Mouse (Mus musculus): ENCODE data around the gene Actr3b. TPM values are rescaled to one million over a fixed set of nuclear protein-coding genes. Genes with fewer than 3 reads are reported as not detected.
"Not testable (repeated sequence)": the region's sequence is repeated elsewhere in the genome, so short reads cannot be mapped to it uniquely, and the experiment has no call there.

The Actr3b gene
- polyA plus RNA-seq, 1 experiment from 2014 or later, result 7.6 TPM

DNA sequence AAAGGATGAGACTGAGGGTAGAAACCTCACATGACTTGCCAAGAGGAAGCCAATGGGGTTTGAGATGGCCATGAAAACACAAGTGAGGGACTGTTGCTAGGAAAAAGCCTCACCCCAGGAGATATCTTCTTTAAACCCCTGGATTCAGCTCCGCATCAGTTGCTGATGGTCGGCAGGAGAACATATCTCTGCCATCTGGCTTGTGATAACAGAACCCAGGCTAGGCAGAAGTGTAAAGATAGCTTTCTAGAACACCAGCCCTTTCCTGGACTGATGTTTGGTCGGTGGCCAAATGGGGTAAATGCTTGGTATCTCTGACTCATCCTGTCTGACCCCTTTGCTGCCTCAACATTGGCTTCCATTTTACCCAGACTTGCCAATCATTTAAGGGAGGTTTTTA, 106.4 kb downstream of the Actr3b start:
- H3K9me3 ChIP-seq (ENCODE audit: control insufficient read depth, low read length), result no peaks in the 10 kb centered on the region
- H3K36me3 ChIP-seq (ENCODE audit: control insufficient read depth, insufficient read depth, low read length), result no peaks in the 10 kb centered on the region
- no peak overlapping the region for H3K9ac ChIP-seq (ENCODE audit: low read depth, low read length)
- DNase-seq (ENCODE audit: low spot score), result no peak
- H3K27ac ChIP-seq (replicated peaks; ENCODE audit: low read depth, low read length), result no peak overlapping the region
- 87% methylated on average over 3 of the region's 3 CpGs for WGBS
- no peaks in the 10 kb centered on the region for H3K27me3 ChIP-seq (replicated peaks; ENCODE audit: control insufficient read depth, insufficient read depth, low read length)
- no peak for ATAC-seq (ENCODE audit: low read depth)
- no peak overlapping the region for H3K4me2 ChIP-seq (ENCODE audit: low read depth, low read length)
- H3K4me1 ChIP-seq (ENCODE audit: control insufficient read depth, insufficient read depth, low read length), result no peaks in the 10 kb centered on the region
- no peak overlapping the region for H3K4me3 ChIP-seq (ENCODE audit: low read depth, low read length)

DNA sequence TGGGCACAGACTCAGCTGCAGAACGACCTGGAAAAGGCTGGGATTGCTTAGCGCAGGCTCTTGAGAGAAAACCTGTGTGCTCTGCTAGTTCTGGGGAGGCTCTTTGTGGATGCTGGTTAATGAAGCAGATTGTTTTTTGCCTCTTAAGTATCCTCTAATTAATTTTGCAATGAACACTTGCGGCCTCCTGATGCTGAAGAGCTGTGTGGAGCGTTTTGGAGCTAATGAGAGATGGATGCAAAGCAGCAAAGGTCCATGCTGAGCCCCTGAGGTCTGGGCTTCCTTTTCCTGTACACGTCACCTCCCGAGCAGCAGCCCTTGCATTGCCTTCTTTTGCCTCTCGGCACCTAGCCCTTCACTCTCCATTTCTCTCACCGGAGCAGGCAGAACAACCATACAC, 110.1 kb downstream of the Actr3b start:
- Histone ChIP-seq H3K36me3 (ENCODE audit: control insufficient read depth, insufficient read depth, low read length) (no peaks in the 10 kb centered on the region), H3K4me3 (ENCODE audit: low read depth, low read length) (no peak overlapping the region), H3K4me1 (ENCODE audit: control insufficient read depth, insufficient read depth, low read length) (no peaks in the 10 kb centered on the region), H3K9me3 (ENCODE audit: control insufficient read depth, low read length) (no peaks in the 10 kb centered on the region), H3K9ac (ENCODE audit: low read depth, low read length) (no peak overlapping the region), H3K4me2 (ENCODE audit: low read depth, low read length) (no peak overlapping the region), H3K27ac (replicated peaks; ENCODE audit: low read depth, low read length) (no peak overlapping the region), H3K27me3 (replicated peaks; ENCODE audit: control insufficient read depth, insufficient read depth, low read length) (no peaks in the 10 kb centered on the region)
- DNase-seq (ENCODE audit: low spot score), result no peak
- ATAC-seq (ENCODE audit: low read depth), result no peak
- WGBS, result 76% methylated on average over 8 of the region's 8 CpGs

DNA sequence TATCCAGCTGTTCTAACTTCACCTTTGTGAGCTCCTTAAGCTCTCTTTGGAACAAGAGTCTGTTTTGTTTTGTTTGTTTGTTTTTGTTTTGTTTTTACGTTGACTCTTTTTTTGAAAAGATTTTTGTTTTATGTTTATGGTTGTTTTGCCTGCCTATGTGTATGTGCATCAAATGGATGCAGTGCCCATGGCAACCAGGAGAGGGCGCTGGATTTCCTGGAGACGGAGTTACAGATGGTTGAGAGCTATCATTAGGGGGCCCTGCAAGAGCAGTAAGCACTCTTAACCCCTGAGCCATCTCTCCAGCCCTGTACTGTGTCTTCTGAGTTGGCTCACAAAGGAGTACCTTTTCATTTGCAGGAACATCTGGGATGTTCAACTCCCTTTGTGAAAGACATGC, 110.8 kb downstream of the Actr3b start:
- H3K27me3 ChIP-seq (replicated peaks; ENCODE audit: control insufficient read depth, insufficient read depth, low read length), result no peaks in the 10 kb centered on the region
- WGBS, result 52% methylated on average over 3 of the region's 3 CpGs

DNA sequence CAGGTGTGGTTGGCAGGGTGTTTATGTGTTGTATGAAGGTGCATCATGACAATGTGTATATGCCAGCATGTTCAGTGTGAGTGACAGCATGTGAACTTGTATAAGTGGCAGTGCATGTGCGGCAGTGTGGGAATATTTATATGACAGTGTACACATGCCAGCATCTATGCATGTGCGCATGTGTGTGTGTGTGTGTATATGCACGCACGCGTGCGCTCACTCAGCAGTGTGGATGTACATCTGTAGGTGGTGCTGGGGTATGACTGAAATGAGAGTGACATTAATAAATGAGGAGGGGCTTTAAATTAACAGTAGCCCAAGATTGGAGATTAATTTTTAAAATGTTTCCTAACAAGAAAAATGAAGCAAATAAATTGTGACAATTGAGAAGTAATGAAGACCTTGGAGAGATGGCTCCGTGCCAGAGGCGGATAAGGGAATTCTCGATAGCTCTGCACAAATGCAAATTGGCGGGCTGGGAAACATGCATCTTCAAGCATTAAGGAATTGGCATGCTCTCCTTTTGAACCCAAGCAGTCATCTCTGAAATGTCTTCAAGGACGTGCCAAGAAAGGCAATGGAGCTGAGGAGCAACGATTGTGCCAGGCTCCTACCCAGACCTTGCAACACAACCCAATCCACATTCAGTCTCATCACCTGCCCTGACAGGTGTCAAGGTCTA, 111.7 kb downstream of the Actr3b start:
- H3K27me3 ChIP-seq (replicated peaks; ENCODE audit: control insufficient read depth, insufficient read depth, low read length), result no peaks in the 10 kb centered on the region
- 83% methylated on average over 12 of the region's 12 CpGs for WGBS
- no peak overlapping the region for H3K4me2 ChIP-seq (ENCODE audit: low read depth, low read length)
- H3K27ac ChIP-seq (replicated peaks; ENCODE audit: low read depth, low read length), result no peak overlapping the region
- H3K36me3 ChIP-seq (ENCODE audit: control insufficient read depth, insufficient read depth, low read length), result no peaks in the 10 kb centered on the region
- H3K9me3 ChIP-seq (ENCODE audit: control insufficient read depth, low read length), result no peaks in the 10 kb centered on the region
- no peaks in the 10 kb centered on the region for H3K4me1 ChIP-seq (ENCODE audit: control insufficient read depth, insufficient read depth, low read length)
- DNase-seq (ENCODE audit: low spot score) (peak; percentile 45), ATAC-seq (ENCODE audit: low read depth) (no peak)
- H3K9ac ChIP-seq (ENCODE audit: low read depth, low read length), result no peak overlapping the region
- no peak overlapping the region for H3K4me3 ChIP-seq (ENCODE audit: low read depth, low read length)

More for the DNA sequence above, 110.8 kb downstream of the Actr3b start:
- no peaks in the 10 kb centered on the region for H3K9me3 ChIP-seq (ENCODE audit: control insufficient read depth, low read length)
- H3K9ac ChIP-seq (ENCODE audit: low read depth, low read length), result no peak overlapping the region
- no peak overlapping the region for H3K27ac ChIP-seq (replicated peaks; ENCODE audit: low read depth, low read length)
- no peak for DNase-seq (ENCODE audit: low spot score)
- no peak overlapping the region for H3K4me3 ChIP-seq (ENCODE audit: low read depth, low read length)
- H3K36me3 ChIP-seq (ENCODE audit: control insufficient read depth, insufficient read depth, low read length), result no peaks in the 10 kb centered on the region
- no peaks in the 10 kb centered on the region for H3K4me1 ChIP-seq (ENCODE audit: control insufficient read depth, insufficient read depth, low read length)
- ATAC-seq (ENCODE audit: low read depth), result no peak
- H3K4me2 ChIP-seq (ENCODE audit: low read depth, low read length), result no peak overlapping the region

DNA sequence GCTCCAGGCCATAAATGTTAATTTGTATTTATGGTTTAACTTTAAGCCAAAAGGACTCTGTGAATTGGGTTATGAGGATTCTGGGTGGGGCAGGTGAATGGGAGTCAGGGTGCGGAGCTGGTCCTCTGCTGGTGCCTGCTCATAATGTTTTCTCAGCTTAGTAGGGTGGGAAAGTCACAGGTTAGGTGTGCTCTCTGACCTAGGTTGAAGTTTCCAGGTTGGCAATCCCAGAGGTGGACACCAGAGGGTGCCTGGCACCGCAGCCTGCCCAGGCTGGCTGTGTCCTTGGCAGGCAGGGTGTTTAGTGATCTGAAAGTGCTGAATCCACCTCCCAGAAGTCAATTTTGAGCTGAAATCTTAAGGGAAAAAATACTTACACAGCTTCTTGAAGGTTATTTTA, 113.2 kb downstream of the Actr3b start:
- Histone ChIP-seq H3K4me1 (ENCODE audit: control insufficient read depth, insufficient read depth, low read length) (no peaks in the 10 kb centered on the region), H3K27me3 (replicated peaks; ENCODE audit: control insufficient read depth, insufficient read depth, low read length) (no peaks in the 10 kb centered on the region), H3K27ac (replicated peaks; ENCODE audit: low read depth, low read length) (no peak overlapping the region), H3K9me3 (ENCODE audit: control insufficient read depth, low read length) (no peaks in the 10 kb centered on the region), H3K36me3 (ENCODE audit: control insufficient read depth, insufficient read depth, low read length) (no peaks in the 10 kb centered on the region), H3K4me3 (ENCODE audit: low read depth, low read length) (no peak overlapping the region), H3K9ac (ENCODE audit: low read depth, low read length) (no peak overlapping the region), H3K4me2 (ENCODE audit: low read depth, low read length) (no peak overlapping the region)
- DNase-seq (ENCODE audit: low spot score) (no peak), ATAC-seq (ENCODE audit: low read depth) (no peak)
- 78% methylated on average over 2 of the region's 2 CpGs for WGBS

DNA sequence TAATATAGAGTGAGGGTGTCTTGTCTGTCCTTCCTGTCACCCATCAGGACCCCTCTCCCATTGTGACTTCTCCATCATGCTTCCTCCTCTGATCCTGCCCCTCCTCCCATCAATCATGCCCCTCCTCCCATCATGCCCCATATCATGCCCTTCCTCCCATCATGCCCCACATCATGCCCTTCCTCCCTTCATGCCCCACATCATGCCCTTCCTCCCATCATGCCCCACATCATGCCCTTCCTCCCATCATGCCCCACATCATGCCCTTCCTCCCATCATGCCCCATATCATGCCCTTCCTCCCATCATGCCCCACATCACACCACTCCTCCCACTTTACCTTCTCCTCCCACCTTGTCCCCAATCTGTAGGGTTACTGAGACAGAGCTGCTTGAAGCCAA, 116.1 kb downstream of the Actr3b start:
- H3K9me3 ChIP-seq (ENCODE audit: control insufficient read depth, low read length); ATAC-seq (ENCODE audit: low read depth); H3K4me2 ChIP-seq (ENCODE audit: low read depth, low read length); H3K27me3 ChIP-seq (replicated peaks; ENCODE audit: control insufficient read depth, insufficient read depth, low read length); H3K9ac ChIP-seq (ENCODE audit: low read depth, low read length); H3K36me3 ChIP-seq (ENCODE audit: control insufficient read depth, insufficient read depth, low read length); H3K4me1 ChIP-seq (ENCODE audit: control insufficient read depth, insufficient read depth, low read length); H3K27ac ChIP-seq (replicated peaks; ENCODE audit: low read depth, low read length); H3K4me3 ChIP-seq (ENCODE audit: low read depth, low read length); DNase-seq (ENCODE audit: low spot score): not testable (repeated sequence)

DNA sequence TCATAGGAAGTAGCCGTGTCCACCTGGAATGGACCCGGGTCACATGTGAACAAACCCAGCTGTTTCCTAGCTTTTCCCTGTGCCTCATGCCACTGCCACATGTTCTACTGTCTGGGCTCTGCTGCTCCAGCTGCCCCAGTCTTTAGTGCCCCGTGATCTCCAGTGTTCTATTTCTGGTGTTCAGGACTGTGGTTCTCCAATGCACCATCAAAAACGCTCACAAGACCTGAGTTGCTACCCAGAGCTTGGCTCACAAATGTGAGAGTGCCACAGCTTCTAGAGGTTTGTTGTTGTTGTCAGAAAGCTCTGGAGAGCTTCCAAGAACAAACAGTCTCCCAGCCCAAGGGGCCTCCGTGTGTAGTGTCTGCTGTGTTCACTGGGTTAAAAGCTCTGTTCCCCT, 117.5 kb downstream of the Actr3b start:
- DNase-seq (ENCODE audit: low spot score) (no peak), ATAC-seq (ENCODE audit: low read depth) (no peak)
- H3K4me3 ChIP-seq (ENCODE audit: low read depth, low read length), result no peak overlapping the region
- no peak overlapping the region for H3K9ac ChIP-seq (ENCODE audit: low read depth, low read length)
- H3K9me3 ChIP-seq (ENCODE audit: control insufficient read depth, low read length), result no peaks in the 10 kb centered on the region
- H3K4me2 ChIP-seq (ENCODE audit: low read depth, low read length), result no peak overlapping the region
- 66% methylated on average over 5 of the region's 5 CpGs for WGBS
- H3K27me3 ChIP-seq (replicated peaks; ENCODE audit: control insufficient read depth, insufficient read depth, low read length), result no peaks in the 10 kb centered on the region
- H3K27ac ChIP-seq (replicated peaks; ENCODE audit: low read depth, low read length), result no peak overlapping the region
- no peaks in the 10 kb centered on the region for H3K36me3 ChIP-seq (ENCODE audit: control insufficient read depth, insufficient read depth, low read length)
- H3K4me1 ChIP-seq (ENCODE audit: control insufficient read depth, insufficient read depth, low read length), result no peaks in the 10 kb centered on the region

DNA sequence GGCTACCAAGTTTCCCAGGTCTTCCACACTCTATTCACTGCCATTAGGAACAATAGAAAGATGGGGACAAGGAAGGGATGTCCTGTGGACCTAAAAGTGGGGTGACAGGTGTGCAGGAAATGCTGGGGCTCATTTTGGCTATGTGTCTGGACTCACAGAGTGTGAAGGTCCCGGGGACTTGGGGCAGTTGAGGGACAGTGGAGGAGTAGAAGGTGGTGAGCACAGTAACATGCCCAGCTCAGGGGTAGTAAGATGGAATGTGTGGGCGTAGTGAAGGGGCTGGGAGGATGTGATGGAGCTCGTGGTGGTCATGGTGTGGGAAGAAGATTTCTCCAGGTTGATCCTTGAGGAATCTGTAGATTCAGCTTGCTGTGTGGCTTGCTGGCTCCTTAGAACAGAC, 118.2 kb downstream of the Actr3b start:
- no peak overlapping the region for H3K9ac ChIP-seq (ENCODE audit: low read depth, low read length)
- no peaks in the 10 kb centered on the region for H3K9me3 ChIP-seq (ENCODE audit: control insufficient read depth, low read length)
- H3K4me2 ChIP-seq (ENCODE audit: low read depth, low read length), result no peak overlapping the region
- H3K27ac ChIP-seq (replicated peaks; ENCODE audit: low read depth, low read length), result no peak overlapping the region
- no peak for DNase-seq (ENCODE audit: low spot score)
- H3K36me3 ChIP-seq (ENCODE audit: control insufficient read depth, insufficient read depth, low read length), result no peaks in the 10 kb centered on the region
- WGBS, result 85% methylated on average over 3 of the region's 3 CpGs
- H3K4me1 ChIP-seq (ENCODE audit: control insufficient read depth, insufficient read depth, low read length), result no peaks in the 10 kb centered on the region
- no peaks in the 10 kb centered on the region for H3K27me3 ChIP-seq (replicated peaks; ENCODE audit: control insufficient read depth, insufficient read depth, low read length)
- H3K4me3 ChIP-seq (ENCODE audit: low read depth, low read length), result no peak overlapping the region
- ATAC-seq (ENCODE audit: low read depth), result no peak

DNA sequence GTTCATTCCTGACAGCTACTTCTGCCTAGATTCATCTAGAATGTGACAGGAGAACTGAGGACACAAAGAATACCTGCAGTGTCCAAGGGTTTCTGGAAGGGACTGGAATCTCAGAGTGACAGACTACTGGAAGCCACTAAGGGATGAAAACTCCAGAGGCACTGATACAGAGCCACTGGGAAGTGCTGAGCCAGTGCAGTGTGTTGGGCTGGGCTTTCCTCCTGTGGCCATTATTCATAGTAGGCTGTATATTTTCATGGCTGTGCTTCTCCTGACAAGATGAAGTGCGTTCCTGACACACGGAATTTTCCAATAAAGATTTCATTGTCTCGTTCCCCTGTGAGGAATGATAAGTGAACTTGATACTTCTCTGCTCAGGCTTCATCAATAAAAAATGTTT, 126.9 kb downstream of the Actr3b start:
- no peak overlapping the region for H3K4me2 ChIP-seq (ENCODE audit: low read depth, low read length)
- no peaks in the 10 kb centered on the region for H3K36me3 ChIP-seq (ENCODE audit: control insufficient read depth, insufficient read depth, low read length)
- 0 out of 2 replicates have a peak, but pooled peaks cover 8% of the 10 kb centered on the region for H3K9me3 ChIP-seq (ENCODE audit: control insufficient read depth, low read length)
- no peak overlapping the region for H3K9ac ChIP-seq (ENCODE audit: low read depth, low read length)
- DNase-seq (ENCODE audit: low spot score) (no peak), ATAC-seq (ENCODE audit: low read depth) (no peak)
- H3K4me1 ChIP-seq (ENCODE audit: control insufficient read depth, insufficient read depth, low read length), result no peaks in the 10 kb centered on the region
- no peak overlapping the region for H3K4me3 ChIP-seq (ENCODE audit: low read depth, low read length)
- H3K27ac ChIP-seq (replicated peaks; ENCODE audit: low read depth, low read length), result no peak overlapping the region
- no peaks in the 10 kb centered on the region for H3K27me3 ChIP-seq (replicated peaks; ENCODE audit: control insufficient read depth, insufficient read depth, low read length)
- 65% methylated on average over 3 of the region's 3 CpGs for WGBS
